Mouse (Mus musculus): ENCODE results near the gene R3hdm4.

- TF ChIP-seq TAL1 (IDR thresholded peaks at IDR 0.05; ENCODE audit: low read length) (no peak), GATA1 (IDR thresholded peaks at IDR 0.05; ENCODE audit: low read length) (no peak)
Observed at GRCm38 (mm10) chr10:79916808-79917531, 4.0 kb downstream of the R3hdm4 start, which contains the start of gene Kiss1r.
